Mouse (Mus musculus) heart, adult 2 months (tissue): ENCODE data around the gene Pax3.

Source experiments
- CTCF ChIP-seq: fragments of 200-600 bp; IDR thresholded peaks from 2 replicates; pipeline ENCODE4 v1.8.1; 2022; ENCODE audit warnings: antibody characterized with exemption, mild to moderate bottlenecking, moderate library complexity
- EP300 ChIP-seq: fragments of 200-500 bp; IDR thresholded peaks from 2 replicates; pipeline ENCODE4 v1.6.1; 2011; ENCODE audit warnings: low read depth, low read length, control low read depth; ENCODE audit not compliant: insufficient read depth
- POLR2A ChIP-seq: fragments of 200-500 bp; IDR thresholded peaks from 2 replicates; pipeline ENCODE4 v1.6.1; 2011; ENCODE audit warnings: mild to moderate bottlenecking, low read depth, low read length, control low read depth; ENCODE audit not compliant: insufficient read depth

GRCm38 (mm10) chr1:78189501-78190345 is 7.2 kb downstream of the Pax3 start:
- TF ChIP-seq CTCF (no peak), POLR2A (no peak), EP300 (no peak)
